ENCODE assay signal across 8 mouse cellular contexts in the genomic region with DNA sequence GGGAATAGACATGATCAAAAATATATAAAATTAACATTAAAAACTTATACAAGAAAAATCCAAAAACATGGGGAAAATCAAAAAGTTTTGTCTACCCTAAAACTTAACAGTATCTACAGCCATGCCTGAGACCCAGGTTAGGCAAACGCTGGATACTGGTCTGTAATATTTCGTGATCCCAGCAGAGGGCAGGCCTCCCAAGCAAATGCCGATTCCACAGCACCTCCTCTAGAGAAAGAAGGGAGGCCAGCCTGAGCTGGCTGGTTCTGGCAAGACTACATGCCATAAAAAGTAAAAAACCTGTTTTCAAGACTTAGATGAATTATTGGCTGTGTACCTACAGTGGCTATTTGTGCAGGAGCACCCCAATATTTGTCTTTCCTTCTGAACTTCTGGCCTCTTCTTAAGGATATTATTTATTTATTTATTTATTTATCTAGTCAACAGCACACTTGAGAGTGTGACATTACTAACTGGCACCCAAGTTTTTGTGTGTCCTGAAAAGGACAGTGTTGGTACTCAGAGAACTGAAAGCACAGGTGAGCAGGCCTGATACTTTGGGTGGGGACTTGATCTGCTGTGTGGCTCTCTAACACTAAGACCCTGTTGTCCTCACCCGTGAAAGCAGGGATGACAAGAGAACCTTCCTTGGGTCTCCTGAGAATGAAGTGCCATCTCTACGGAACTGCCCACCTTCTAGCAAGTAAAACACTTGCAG.
A peak's percentile ranks its signal among the peaks of the same experiment; 100 is the strongest.
DNase-seq lines count a peak whose midpoint lies in the region; ATAC-seq lines count a peak whose summit lies in the region.

No protein-coding gene starts in this region.

- H3K36me3 ChIP-seq in hindbrain, embryonic 11.5 days (ENCODE audit: control insufficient read depth, insufficient read depth, low read length) = no peaks in the 10 kb centered on the region
- H3K36me3 ChIP-seq in lung, embryonic 16.5 days (ENCODE audit: control insufficient read depth, insufficient read depth, low read length) = no peaks in the 10 kb centered on the region

- no peaks in the 10 kb centered on the region for H3K27me3 ChIP-seq in hindbrain, embryonic 11.5 days (ENCODE audit: control insufficient read depth, insufficient read depth, low read length)
- no peaks in the 10 kb centered on the region for H3K27me3 ChIP-seq in lung, embryonic 16.5 days (ENCODE audit: control insufficient read depth, insufficient read depth, low read depth, low read length)

- H3K27ac ChIP-seq in hindbrain, embryonic 11.5 days (ENCODE audit: low read depth, low read length) = no peak overlapping the region
- no peak overlapping the region for H3K27ac ChIP-seq in lung, embryonic 16.5 days (ENCODE audit: low read length)

- ATAC-seq in hindbrain, embryonic 11.5 days (ENCODE audit: low FRiP score) = peak; percentile 84
- peak; percentile 82 for ATAC-seq in lung, embryonic 16.5 days (ENCODE audit: low read depth)

- no peak overlapping the region for H3K4me2 ChIP-seq in hindbrain, embryonic 11.5 days (replicated peaks; ENCODE audit: low read depth, low read length)
- H3K4me2 ChIP-seq in lung, embryonic 16.5 days (ENCODE audit: low read depth, low read length) = no peak overlapping the region

- DNase-seq in ES-CJ7 (ENCODE audit: low read depth, low spot score) = peak; percentile 72
- DNase-seq in cerebellum, adult 18-20 months = peak; percentile 78 to 79
- peak; percentile 80 for DNase-seq in forelimb bud, embryonic 11.5 days (ENCODE audit: low read depth, low spot score)
- DNase-seq in hindbrain, embryonic 11.5 days (ENCODE audit: low spot score) = peak; percentile 79
- peak; percentile 75 for DNase-seq in layer of hippocampus, adult 9-11 months
- peak; percentile 78 for DNase-seq in ovary, postnatal 14 days (ENCODE audit: low spot score)
- peak; percentile 64 to 79 for DNase-seq in thymus, postnatal 10 days (ENCODE audit: low spot score in 2 of 2)

- H3K9me3 ChIP-seq in hindbrain, embryonic 11.5 days (ENCODE audit: control insufficient read depth, low read length) = no peaks in the 10 kb centered on the region
- H3K9me3 ChIP-seq in lung, embryonic 16.5 days (ENCODE audit: control insufficient read depth, low read length) = no peaks in the 10 kb centered on the region

- no peak overlapping the region for H3K4me3 ChIP-seq in hindbrain, embryonic 11.5 days (ENCODE audit: low read depth, low read length)
- H3K4me3 ChIP-seq in lung, embryonic 16.5 days (ENCODE audit: low read length) = no peak overlapping the region

- H3K9ac ChIP-seq in hindbrain, embryonic 11.5 days (ENCODE audit: low read depth, low read length) = no peak overlapping the region
- H3K9ac ChIP-seq in lung, embryonic 16.5 days (ENCODE audit: low read length) = no peak overlapping the region

- WGBS in hindbrain, embryonic 11.5 days = 35% methylated on average over 5 of the region's 5 CpGs
- 29% methylated on average over 5 of the region's 5 CpGs for WGBS in lung, embryonic 16.5 days

- H3K4me1 ChIP-seq in hindbrain, embryonic 11.5 days (replicated peaks; ENCODE audit: control insufficient read depth, insufficient read depth, low read length) = no peaks in the 10 kb centered on the region
- H3K4me1 ChIP-seq in lung, embryonic 16.5 days (replicated peaks; ENCODE audit: control insufficient read depth, insufficient read depth, low read length) = peaks cover 8% of the 10 kb centered on the region
